Mouse (Mus musculus) WW6 (cell line): Measurements from ENCODE around the gene Tbc1d10b.
"Not testable (repeated sequence)": the region's sequence is repeated elsewhere in the genome, so short reads cannot be mapped to it uniquely, and the experiment has no call there.

Experiments used
- DNase-seq: peaks from one replicate; pipeline ENCODE4 v3.0.0-alpha.2; 2013; ENCODE audit warnings: low read depth, low spot score

Tbc1d10b gene

DNA sequence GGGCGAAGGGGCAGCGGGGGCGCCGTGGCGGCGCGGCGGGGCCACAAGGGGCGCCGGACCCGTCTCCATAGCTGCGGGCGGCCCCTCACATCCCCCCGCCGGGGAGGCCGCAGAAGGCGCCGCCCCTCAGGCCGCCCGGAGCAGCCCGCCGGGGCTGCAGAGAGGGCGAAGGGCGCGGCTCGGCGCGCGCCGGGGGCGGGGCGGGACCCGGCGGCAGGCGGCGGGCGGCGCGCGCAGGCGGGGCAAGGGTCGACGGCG lies at the start of gene Tbc1d10b:
Gene Tbc1d10b (minus strand): TSS at position 174 of the 258 bp plus-strand sequence.
- peak; percentile 74 for DNase-seq

GRCm38 (mm10) chr7:127256518-127256917 lies 48.2 kb upstream of the Tbc1d10b start:
- DNase-seq = no peak

DNA sequence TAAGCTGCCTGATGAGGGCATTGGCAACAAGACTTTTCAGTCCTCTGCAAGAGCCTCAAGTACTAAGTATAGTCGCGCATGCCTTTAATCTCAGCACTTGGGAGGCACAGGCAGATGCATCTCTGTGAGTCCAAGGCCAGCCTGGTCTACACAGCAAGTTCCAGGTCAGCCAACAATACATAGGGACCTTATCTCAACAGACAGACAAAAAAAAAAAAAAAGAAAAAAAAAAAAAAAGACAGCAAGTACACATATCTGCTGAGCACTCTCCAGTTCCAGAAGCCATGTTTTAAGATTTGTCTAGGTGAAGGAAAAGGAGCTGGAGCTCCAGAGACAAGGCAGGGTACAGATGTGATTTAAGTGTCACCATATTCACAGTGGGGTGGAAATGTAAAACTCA lies 47.7 kb upstream of the Tbc1d10b start:
- no peak for DNase-seq

DNA sequence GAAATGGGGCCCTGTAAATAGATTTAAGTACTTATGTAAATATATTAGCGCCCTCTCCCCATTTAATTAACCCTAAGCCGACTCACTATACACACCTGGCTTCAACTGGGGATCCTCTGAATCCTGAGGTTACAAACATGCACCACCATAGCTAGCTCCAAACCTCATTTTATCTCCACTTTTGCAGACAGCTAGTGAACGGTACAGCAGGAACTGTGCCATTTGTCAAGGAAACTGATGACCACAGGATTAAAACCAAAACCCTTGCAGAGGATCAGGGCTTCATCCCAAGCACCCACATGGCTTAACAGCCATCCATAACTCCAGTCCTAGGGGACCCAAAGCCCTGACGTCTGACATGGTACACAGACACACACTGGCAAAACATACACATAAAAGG lies 46.7 kb upstream of the Tbc1d10b start:
- DNase-seq = no peak

DNA sequence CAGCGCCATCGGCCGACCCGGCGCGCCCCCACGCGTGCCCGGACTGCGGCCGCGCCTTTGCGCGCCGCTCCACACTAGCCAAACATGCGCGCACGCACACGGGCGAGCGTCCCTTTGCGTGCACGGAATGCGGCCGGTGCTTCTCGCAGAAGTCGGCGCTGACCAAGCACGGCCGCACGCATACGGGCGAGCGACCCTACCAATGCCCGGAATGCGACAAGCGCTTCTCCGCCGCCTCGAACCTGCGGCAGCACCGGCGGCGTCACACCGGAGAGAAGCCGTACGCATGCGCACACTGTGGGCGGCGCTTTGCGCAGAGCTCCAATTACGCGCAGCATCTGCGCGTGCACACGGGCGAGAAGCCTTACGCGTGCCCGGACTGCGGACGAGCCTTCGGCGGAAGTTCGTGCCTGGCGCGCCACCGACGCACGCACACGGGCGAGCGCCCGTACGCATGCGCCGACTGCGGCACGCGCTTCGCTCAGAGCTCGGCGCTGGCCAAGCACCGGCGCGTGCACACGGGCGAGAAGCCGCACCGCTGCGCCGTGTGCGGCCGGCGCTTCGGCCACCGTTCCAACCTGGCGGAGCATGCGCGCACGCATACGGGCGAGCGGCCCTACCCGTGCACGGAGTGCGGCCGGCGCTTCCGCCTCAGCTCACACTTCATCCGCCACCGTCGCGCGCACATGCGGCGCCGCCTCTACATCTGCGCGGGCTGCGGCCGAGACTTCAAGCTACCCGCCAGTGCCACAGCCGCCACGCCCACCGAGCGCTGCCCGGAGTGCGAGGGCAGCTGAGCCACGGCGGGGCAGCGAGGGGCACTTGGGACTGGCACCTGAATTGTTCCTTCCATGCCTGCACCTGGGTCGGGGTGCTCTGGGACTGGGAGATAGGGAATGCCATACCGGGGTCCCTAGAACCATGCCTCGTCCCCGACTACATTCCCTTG lies 45.8 kb upstream of the Tbc1d10b start:
- peak; percentile 97 for DNase-seq

- DNase-seq = no peak
Measured at GRCm38 (mm10) chr7:127253341-127253740, 45.1 kb upstream of the Tbc1d10b start.

- DNase-seq = no peak
Measured at GRCm38 (mm10) chr7:127252414-127252813, 44.1 kb upstream of the Tbc1d10b start.

GRCm38 (mm10) chr7:127250511-127250910 lies 42.2 kb upstream of the Tbc1d10b start:
- DNase-seq = not testable (repeated sequence)

DNA sequence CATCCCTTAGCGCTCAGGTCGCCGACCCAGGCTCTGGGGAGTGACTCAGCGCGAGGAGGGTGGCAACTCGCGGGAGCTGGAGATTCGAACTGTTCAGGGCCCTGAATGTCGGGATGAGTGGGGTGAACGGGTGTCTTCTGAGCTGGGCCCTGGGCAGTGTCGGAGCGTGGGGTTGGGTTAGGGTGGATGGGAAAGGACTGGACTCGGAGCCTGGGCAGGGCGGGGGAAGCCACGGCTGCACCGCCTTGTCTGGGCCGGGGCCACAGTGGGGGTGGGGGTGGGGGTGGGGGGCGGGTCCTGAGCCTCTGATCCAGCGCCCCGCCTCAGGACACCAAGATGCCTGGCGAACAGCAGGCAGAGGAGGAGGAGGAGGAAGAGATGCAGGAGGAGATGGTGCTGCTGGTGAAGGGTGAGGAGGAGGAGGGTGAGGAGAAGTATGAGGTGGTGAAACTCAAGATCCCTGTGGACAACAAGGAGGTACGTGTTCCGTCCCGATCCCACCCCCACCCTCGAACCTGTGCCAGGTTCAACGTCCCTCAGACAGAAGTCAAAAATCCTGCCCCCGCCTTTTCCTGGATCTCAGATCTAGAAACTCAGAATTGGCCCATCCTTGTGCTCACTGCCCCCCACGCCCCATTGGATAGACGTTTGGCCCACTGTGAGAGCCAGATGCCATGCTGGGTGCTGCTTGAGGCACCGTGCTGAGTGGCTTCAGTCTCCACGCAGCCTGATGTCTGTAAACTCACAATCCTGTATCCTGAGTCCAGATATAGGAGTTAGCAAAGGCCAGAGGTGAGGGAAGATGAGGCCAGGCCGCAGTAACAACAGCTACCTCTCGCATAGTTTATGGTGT lies 36.6 kb upstream of the Tbc1d10b start:
- DNase-seq = no peak

- DNase-seq = peak; percentile 79
Measured at GRCm38 (mm10) chr7:127243870-127244657, 35.8 kb upstream of the Tbc1d10b start, which contains the start of gene Zfp771. Gene Zfp771, plus strand, starts transcription at chr7:127244274.

GRCm38 (mm10) chr7:127243361-127243867 lies 35.1 kb upstream of the Tbc1d10b start:
- no peak for DNase-seq

GRCm38 (mm10) chr7:127234777-127235176 lies 26.5 kb upstream of the Tbc1d10b start:
- DNase-seq = no peak

DNA sequence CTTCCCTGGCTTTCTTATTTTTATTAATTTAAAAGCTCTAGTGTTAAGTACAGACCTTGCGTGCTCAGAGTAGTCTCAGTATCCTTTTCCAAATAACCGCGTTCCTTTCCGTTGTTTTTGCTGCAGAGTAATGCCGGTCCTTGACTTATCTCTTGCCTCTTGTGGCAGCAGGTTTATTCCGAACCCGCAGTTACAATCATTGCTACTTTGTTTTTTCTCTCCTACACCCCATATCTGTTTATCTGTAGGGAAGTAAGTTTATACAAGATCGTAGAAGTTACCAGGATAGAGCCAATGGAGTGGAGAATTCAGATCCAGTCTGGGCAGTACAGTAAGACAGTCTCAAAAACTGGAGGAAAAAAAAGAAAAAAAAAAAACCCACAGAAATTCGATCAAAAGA lies 25.5 kb upstream of the Tbc1d10b start:
- no peak for DNase-seq

DNA sequence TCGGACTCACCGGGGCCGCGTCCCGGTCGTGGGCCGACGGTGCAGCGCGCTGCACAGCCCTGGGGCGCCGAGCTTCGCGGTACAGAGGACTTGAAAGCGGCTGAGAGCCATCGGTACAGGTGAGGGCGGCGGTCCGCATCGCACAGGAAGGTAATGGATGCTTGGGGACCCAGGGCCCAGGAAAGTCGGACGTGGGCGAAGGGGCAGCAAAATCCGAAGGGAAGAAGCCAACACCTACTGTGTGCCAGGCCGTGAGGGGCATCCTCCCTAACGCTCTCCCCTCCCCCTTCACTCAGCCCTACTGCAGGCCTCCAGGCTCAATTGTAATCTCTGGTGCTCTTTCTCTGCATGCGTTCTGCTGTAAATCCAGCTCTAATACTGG lies 25.1 kb upstream of the Tbc1d10b start:
- no peak for DNase-seq

- DNase-seq = no peak
Measured at GRCm38 (mm10) chr7:127232622-127233367, 24.5 kb upstream of the Tbc1d10b start, which contains the start of the genes Zfp553 and Sept1. Gene Zfp553, plus strand, starts transcription at chr7:127233061. Gene Sept1, minus strand, starts transcription at chr7:127233130.

DNA sequence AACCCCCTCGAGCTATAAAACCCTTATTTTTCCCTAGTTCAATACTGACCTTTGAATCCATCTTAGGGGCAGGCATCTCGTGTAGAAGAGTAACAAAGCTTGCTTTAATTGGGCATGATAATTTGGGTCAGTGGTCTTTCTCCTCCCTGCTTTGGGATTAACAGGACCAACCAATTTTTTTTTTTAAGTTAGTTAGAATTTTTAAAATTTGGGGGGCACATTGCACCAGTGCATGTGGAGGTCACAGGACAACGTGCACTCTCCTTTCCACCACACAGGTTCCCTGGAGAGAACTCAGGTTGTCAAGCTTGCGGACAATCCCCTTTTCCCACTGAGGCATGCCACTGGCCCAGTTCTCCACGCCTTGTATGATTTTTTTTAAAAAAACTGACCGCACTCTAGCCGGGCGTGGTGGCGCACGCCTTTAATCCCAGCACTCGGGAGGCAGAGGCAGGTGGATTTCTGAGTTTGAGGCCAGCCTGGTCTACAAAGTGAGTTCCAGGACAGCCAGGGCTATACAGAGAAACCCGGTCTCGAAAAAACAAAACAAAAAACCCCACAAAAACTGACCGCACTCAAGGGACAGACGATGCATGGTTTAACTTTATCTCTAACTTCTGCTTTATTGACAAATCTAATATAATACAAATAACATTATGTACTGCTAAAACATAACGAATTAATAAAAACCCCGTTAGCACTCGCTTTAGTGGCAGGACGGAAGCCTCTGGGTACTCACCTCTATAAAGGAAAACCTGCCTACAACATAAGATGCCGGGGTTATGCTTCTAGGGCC lies 23.8 kb upstream of the Tbc1d10b start:
- no peak for DNase-seq

- no peak for DNase-seq
Measured at GRCm38 (mm10) chr7:127231376-127231775, 23.1 kb upstream of the Tbc1d10b start.

GRCm38 (mm10) chr7:127228615-127229303 lies 20.5 kb upstream of the Tbc1d10b start:
- DNase-seq = peak; percentile 78
